Mouse (Mus musculus) liver, embryonic 14.5 days (tissue): ENCODE measurements at regions not wholly inside any gene's neighbourhood (a gene's known extent, or its start where the extent isn't known, plus 50 kb on each side); places are given as distances from the start of the nearest gene placed in this dataset.

Experiments
- CTCF ChIP-seq: IDR thresholded peaks from 2 replicates; pipeline ENCODE4 v1.5.1; 2016; ENCODE audit warnings: antibody characterized with exemption, low read depth, control low read depth
- EP300 ChIP-seq: IDR thresholded peaks from 2 replicates; pipeline ENCODE4 v1.6.1; 2016; ENCODE audit warnings: antibody characterized with exemption, low read depth

DNA sequence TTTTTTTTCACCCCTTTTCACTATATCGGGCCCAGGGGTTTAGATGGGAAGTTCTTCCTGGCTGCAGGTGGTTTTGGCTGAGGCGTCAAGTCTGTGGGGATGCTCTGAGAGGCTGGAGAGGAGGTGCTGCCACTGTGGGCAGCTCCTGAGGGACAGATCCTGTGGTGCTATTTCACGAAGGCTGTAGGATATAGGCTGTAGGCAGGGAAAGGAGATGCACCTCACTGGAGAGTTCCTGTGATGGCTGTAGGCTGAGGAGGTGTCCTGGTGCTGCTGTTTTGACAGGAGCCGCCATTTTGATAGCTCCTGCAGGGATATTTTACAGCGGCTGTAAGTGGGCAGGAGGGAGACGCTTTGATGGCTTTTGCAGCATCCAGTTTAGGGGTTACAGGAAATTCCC, 280.2 kb upstream of the Msx2 start:
- TF ChIP-seq CTCF (no peak), EP300 (no peak)
